Mouse (Mus musculus): ENCODE results near the gene Clpp. TPM values are rescaled to one million over a fixed set of nuclear protein-coding genes. Genes with fewer than 3 reads are reported as not detected.

The Clpp gene
- polyA plus RNA-seq, 1 experiment from 2014 or later, result 78.0 TPM

DNA sequence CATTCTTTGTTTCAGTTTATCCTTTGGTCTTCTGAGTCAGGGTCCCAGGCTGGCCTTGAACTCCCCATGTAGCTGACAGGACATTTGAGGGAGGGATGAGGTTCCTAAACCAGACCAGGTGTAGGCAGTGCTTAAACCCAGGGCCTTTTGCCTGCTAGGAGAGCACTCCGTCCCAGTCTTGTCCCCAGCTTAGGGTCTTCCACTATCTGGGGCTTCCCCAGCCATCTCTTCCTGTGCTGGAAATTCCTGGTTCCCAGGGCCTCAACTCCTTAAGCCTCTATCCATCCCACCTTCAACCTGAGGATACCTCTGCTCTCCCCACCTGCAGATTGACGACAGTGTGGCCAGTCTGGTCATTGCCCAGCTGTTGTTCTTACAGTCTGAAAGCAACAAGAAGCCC lies 861 bp downstream of the Clpp start:
- 70% methylated on average over 2 of the region's 2 CpGs for WGBS
- no peak overlapping the region for H3K9ac ChIP-seq (ENCODE audit: low read depth, low read length)
- peak overlapping the region; percentile 86 for H3K4me2 ChIP-seq (replicated peaks; ENCODE audit: low read depth)
- H3K4me1 ChIP-seq (replicated peaks; ENCODE audit: control insufficient read depth, insufficient read depth, low read length), result no peaks in the 10 kb centered on the region
- no peaks in the 10 kb centered on the region for H3K27me3 ChIP-seq (replicated peaks; ENCODE audit: control insufficient read depth, insufficient read depth, low read length)
- H3K36me3 ChIP-seq (ENCODE audit: control insufficient read depth, insufficient read depth), result peaks cover 36% of the 10 kb centered on the region
- H3K4me3 ChIP-seq (ENCODE audit: low read depth, low read length), result peak overlapping the region; percentile 86
- no peaks in the 10 kb centered on the region for H3K9me3 ChIP-seq (ENCODE audit: control insufficient read depth)
- no peak for TF ChIP-seq CTCF (IDR thresholded peaks at IDR 0.05; ENCODE audit: low read depth)
- no peak overlapping the region for H3K27ac ChIP-seq (ENCODE audit: low read depth, low read length)
- ATAC-seq, result no peak

DNA sequence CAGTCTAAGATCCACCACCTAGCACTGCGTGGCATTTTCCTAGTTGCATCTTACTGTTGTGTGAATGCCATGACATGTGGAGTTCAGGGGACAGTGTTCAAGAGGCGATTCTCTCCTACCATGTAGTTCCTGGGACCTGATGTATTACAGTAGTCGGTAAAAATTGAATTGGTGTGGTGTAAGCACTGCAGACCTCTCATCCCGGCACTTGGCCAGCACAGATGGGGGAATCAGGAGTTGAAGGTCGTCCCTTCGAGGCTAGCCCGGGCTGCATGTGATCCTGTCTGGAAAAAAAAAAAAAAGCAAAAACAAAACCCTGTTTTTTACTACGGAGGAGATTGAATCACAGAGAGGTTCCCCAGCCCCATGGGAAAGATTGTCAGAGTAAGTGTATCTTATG lies 4.9 kb downstream of the Clpp start:
- H3K9me3 ChIP-seq (ENCODE audit: control insufficient read depth), result no peaks in the 10 kb centered on the region
- 0 out of 2 replicates have a peak, but pooled peaks cover 3% of the 10 kb centered on the region for H3K4me1 ChIP-seq (replicated peaks; ENCODE audit: control insufficient read depth, insufficient read depth, low read length)
- TF ChIP-seq CTCF (IDR thresholded peaks at IDR 0.05; ENCODE audit: low read depth), result no peak
- no peak for ATAC-seq
- no peak overlapping the region for H3K9ac ChIP-seq (ENCODE audit: low read depth, low read length)
- peaks cover 50% of the 10 kb centered on the region for H3K36me3 ChIP-seq (ENCODE audit: control insufficient read depth, insufficient read depth)
- H3K4me3 ChIP-seq (ENCODE audit: low read depth, low read length), result no peak overlapping the region
- H3K4me2 ChIP-seq (replicated peaks; ENCODE audit: low read depth), result no peak overlapping the region
- no peak overlapping the region for H3K27ac ChIP-seq (ENCODE audit: low read depth, low read length)
- H3K27me3 ChIP-seq (replicated peaks; ENCODE audit: control insufficient read depth, insufficient read depth, low read length), result no peaks in the 10 kb centered on the region
- WGBS, result 86% methylated on average over 8 of the region's 8 CpGs

DNA sequence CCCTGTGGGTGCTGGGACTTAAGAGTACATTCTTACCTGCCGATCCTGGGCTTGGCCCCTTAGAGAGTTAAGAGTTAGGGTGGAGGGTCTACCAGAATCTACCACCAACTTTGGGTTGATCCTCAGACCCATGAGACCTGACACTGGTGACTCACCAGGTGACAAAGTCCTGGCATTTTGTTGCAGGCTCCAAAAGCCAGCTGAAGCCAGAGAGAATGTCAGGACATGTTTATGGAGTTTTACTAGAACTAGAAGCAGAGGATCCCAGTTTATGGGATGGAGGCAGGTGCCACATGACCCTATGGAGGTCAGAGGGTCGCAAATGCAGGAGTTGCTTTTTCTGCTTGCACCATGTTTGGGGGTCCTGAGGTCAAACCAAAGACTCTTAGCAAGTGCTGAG lies 6.4 kb downstream of the Clpp start:
- H3K36me3 ChIP-seq (ENCODE audit: control insufficient read depth, insufficient read depth), result peaks cover 50% of the 10 kb centered on the region
- WGBS, result 66% methylated on average over 2 of the region's 2 CpGs

DNA sequence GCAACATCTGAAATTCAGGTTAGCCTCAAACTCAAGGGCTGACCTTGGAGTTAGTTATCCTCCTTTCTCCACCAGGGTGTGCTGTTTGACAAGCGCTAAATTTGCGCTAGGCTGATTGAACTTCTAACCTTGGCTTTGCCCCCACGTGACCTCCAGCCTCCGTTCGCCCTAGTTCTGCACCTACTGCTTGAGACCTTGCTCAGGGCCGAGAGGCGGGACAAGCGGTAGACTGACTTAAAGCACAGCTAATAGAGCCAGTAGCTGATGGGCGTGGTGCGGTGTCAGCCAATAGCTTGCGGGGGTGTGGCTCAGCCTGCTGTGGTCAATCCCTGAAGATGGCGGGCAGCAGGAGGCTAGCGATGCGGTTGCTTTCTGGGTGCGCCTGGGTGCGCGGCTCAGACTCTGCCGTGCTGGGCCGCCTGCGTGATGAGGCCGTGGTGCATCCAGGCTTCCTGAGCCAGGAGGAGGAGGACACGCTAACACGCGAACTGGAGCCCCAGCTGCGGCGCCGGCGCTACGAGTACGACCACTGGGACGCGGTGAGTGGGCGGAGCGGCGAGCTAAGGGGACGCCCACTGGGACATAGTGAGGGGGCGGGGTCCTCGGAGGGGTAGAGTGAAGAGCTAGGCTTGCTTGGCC lies 7.0 kb downstream of the Clpp start, which contains the start of gene Alkbh7:
Alkbh7 (plus strand) TSS at position 311 of the 639 bp plus-strand sequence.
- Histone ChIP-seq H3K27me3 (replicated peaks; ENCODE audit: control insufficient read depth, insufficient read depth, low read length) (no peaks in the 10 kb centered on the region), H3K36me3 (ENCODE audit: control insufficient read depth, insufficient read depth) (peaks cover 49% of the 10 kb centered on the region), H3K4me1 (replicated peaks; ENCODE audit: control insufficient read depth, insufficient read depth, low read length) (0 out of 2 replicates have a peak, but pooled peaks cover 3% of the 10 kb centered on the region), H3K9me3 (ENCODE audit: control insufficient read depth) (no peaks in the 10 kb centered on the region), H3K4me2 (replicated peaks; ENCODE audit: low read depth) (peak within 1 kb of the TSS; percentile 82), H3K9ac (ENCODE audit: low read depth, low read length) (peak within 1 kb of the TSS; percentile 37), H3K27ac (ENCODE audit: low read depth, low read length) (peak within 1 kb of the TSS; percentile 41; the same call in 1 of the 2 replicates), H3K4me3 (ENCODE audit: low read depth, low read length) (peak within 1 kb of the TSS; percentile 88)
- WGBS, result under 1% methylated on average over 38 of the region's 38 CpGs
- ATAC-seq, result peak; percentile 100
- peak; percentile 97 for TF ChIP-seq CTCF (IDR thresholded peaks at IDR 0.05; ENCODE audit: low read depth)

More for the DNA sequence above, 6.4 kb downstream of the Clpp start:
- Histone ChIP-seq H3K27ac (ENCODE audit: low read depth, low read length) (no peak overlapping the region), H3K4me2 (replicated peaks; ENCODE audit: low read depth) (no peak overlapping the region), H3K4me1 (replicated peaks; ENCODE audit: control insufficient read depth, insufficient read depth, low read length) (0 out of 2 replicates have a peak, but pooled peaks cover 3% of the 10 kb centered on the region), H3K27me3 (replicated peaks; ENCODE audit: control insufficient read depth, insufficient read depth, low read length) (no peaks in the 10 kb centered on the region), H3K9ac (ENCODE audit: low read depth, low read length) (no peak overlapping the region), H3K9me3 (ENCODE audit: control insufficient read depth) (no peaks in the 10 kb centered on the region), H3K4me3 (ENCODE audit: low read depth, low read length) (no peak overlapping the region)
- TF ChIP-seq CTCF (IDR thresholded peaks at IDR 0.05; ENCODE audit: low read depth), result no peak
- no peak for ATAC-seq

DNA sequence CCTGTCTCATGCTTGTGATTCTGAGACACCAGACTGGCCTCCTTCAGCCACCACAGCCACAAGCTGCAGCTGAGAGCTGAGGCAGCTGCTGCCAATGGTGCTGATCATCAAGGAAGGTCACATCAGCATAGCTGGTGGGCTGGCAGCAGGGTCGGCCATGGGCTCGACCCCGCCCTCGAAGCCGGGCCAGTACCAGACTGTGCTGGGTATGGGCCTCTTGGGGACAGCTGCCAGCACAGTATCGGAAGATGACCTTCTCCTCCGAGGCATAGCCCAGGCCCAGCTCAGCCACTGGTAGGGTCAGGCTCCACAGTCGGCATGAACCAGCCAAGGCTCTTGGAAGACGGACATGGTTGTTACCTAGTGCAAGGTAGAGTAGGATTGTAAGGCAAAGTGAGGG lies 9.3 kb downstream of the Clpp start:
- no peaks in the 10 kb centered on the region for H3K9me3 ChIP-seq (ENCODE audit: control insufficient read depth)
- ATAC-seq, result no peak
- 95% methylated on average over 9 of the region's 9 CpGs for WGBS

GRCm38 (mm10) chr17:56999968-57000609 lies 10.0 kb downstream of the Clpp start, which contains the start of gene Pspn:
Gene Pspn (minus strand): TSS chr17:57000018.
- Histone ChIP-seq H3K27me3 (replicated peaks; ENCODE audit: control insufficient read depth, insufficient read depth, low read length) (no peaks in the 10 kb centered on the region), H3K9ac (ENCODE audit: low read depth, low read length) (no peak within 1 kb of the TSS), H3K27ac (ENCODE audit: low read depth, low read length) (no peak within 1 kb of the TSS), H3K36me3 (ENCODE audit: control insufficient read depth, insufficient read depth) (peaks cover 49% of the 10 kb centered on the region), H3K4me2 (replicated peaks; ENCODE audit: low read depth) (no peak within 1 kb of the TSS), H3K4me3 (ENCODE audit: low read depth, low read length) (no peak within 1 kb of the TSS), H3K9me3 (ENCODE audit: control insufficient read depth) (no peaks in the 10 kb centered on the region), H3K4me1 (replicated peaks; ENCODE audit: control insufficient read depth, insufficient read depth, low read length) (0 out of 2 replicates have a peak, but pooled peaks cover 3% of the 10 kb centered on the region)
- no peak for TF ChIP-seq CTCF (IDR thresholded peaks at IDR 0.05; ENCODE audit: low read depth)
- WGBS, result 88% methylated on average over 9 of the region's 9 CpGs
- no peak for ATAC-seq

More for the DNA sequence above, 9.3 kb downstream of the Clpp start:
- Histone ChIP-seq H3K27ac (ENCODE audit: low read depth, low read length) (no peak overlapping the region), H3K4me2 (replicated peaks; ENCODE audit: low read depth) (no peak overlapping the region), H3K9ac (ENCODE audit: low read depth, low read length) (no peak overlapping the region), H3K4me3 (ENCODE audit: low read depth, low read length) (no peak overlapping the region), H3K4me1 (replicated peaks; ENCODE audit: control insufficient read depth, insufficient read depth, low read length) (0 out of 2 replicates have a peak, but pooled peaks cover 3% of the 10 kb centered on the region), H3K27me3 (replicated peaks; ENCODE audit: control insufficient read depth, insufficient read depth, low read length) (no peaks in the 10 kb centered on the region), H3K36me3 (ENCODE audit: control insufficient read depth, insufficient read depth) (peaks cover 48% of the 10 kb centered on the region)
- TF ChIP-seq CTCF (IDR thresholded peaks at IDR 0.05; ENCODE audit: low read depth), result no peak
